Mouse (Mus musculus): Measurements from ENCODE around the gene Cradd. TPM values are rescaled to one million over a fixed set of nuclear protein-coding genes. Genes with fewer than 3 reads are reported as not detected.

The Cradd gene
- polyA plus RNA-seq, 1 experiment from 2014 or later, result 9.6 TPM

GRCm38 (mm10) chr10:95217956-95218682 lies 105.8 kb downstream of the Cradd start:
- Histone ChIP-seq H3K27ac (peak overlapping the region; percentile 29; the same call in 1 of the 2 replicates), H3K27me3 (ENCODE audit: insufficient read depth, poor library complexity, severe bottlenecking) (peaks cover 29% of the 10 kb centered on the region), H3K9me3 (no peaks in the 10 kb centered on the region), H3K4me1 (peaks cover 30% of the 10 kb centered on the region), H3K4me3 (no peak overlapping the region), H3K36me3 (no peaks in the 10 kb centered on the region)
- WGBS, result 56% methylated on average over 18 of the region's 18 CpGs
- DNase-seq (ENCODE audit: low spot score), result no peak

GRCm38 (mm10) chr10:95215324-95215723 lies 108.6 kb downstream of the Cradd start:
- H3K36me3 ChIP-seq, result no peaks in the 10 kb centered on the region
- DNase-seq (ENCODE audit: low spot score), result no peak
- peaks cover 44% of the 10 kb centered on the region for H3K27me3 ChIP-seq (ENCODE audit: insufficient read depth, poor library complexity, severe bottlenecking)
- 87% methylated on average over 15 of the region's 15 CpGs for WGBS
- H3K4me1 ChIP-seq, result peaks cover 36% of the 10 kb centered on the region
- H3K4me3 ChIP-seq, result no peak overlapping the region
- no peaks in the 10 kb centered on the region for H3K9me3 ChIP-seq
- H3K27ac ChIP-seq, result no peak overlapping the region

- no peaks in the 10 kb centered on the region for H3K36me3 ChIP-seq
- 76% methylated on average over 9 of the region's 9 CpGs for WGBS
- DNase-seq (ENCODE audit: low spot score), result no peak
- no peak overlapping the region; the same call in 1 of the 2 replicates for H3K27ac ChIP-seq
- H3K27me3 ChIP-seq (ENCODE audit: insufficient read depth, poor library complexity, severe bottlenecking), result peaks cover 47% of the 10 kb centered on the region
- H3K4me3 ChIP-seq, result no peak overlapping the region
- peaks cover 35% of the 10 kb centered on the region for H3K4me1 ChIP-seq
- no peaks in the 10 kb centered on the region for H3K9me3 ChIP-seq
Measured at GRCm38 (mm10) chr10:95213820-95214219, 110.1 kb downstream of the Cradd start.

GRCm38 (mm10) chr10:95213311-95213710 lies 110.6 kb downstream of the Cradd start:
- peaks cover 32% of the 10 kb centered on the region for H3K4me1 ChIP-seq
- H3K27ac ChIP-seq, result no peak overlapping the region; the same call in 1 of the 2 replicates
- no peak overlapping the region for H3K4me3 ChIP-seq
- 51% methylated on average over 8 of the region's 8 CpGs for WGBS
- DNase-seq (ENCODE audit: low spot score), result no peak
- H3K9me3 ChIP-seq, result no peaks in the 10 kb centered on the region
- no peaks in the 10 kb centered on the region for H3K36me3 ChIP-seq
- H3K27me3 ChIP-seq (ENCODE audit: insufficient read depth, poor library complexity, severe bottlenecking), result peaks cover 52% of the 10 kb centered on the region

- H3K9me3 ChIP-seq, result no peaks in the 10 kb centered on the region
- WGBS, result 84% methylated on average over 8 of the region's 8 CpGs
- H3K4me3 ChIP-seq, result no peak overlapping the region
Measured at GRCm38 (mm10) chr10:95211660-95212059, 112.3 kb downstream of the Cradd start.

GRCm38 (mm10) chr10:95210664-95211372 lies 113.1 kb downstream of the Cradd start:
- H3K4me3 ChIP-seq, result no peak overlapping the region
- H3K27me3 ChIP-seq (ENCODE audit: insufficient read depth, poor library complexity, severe bottlenecking), result peaks cover 41% of the 10 kb centered on the region
- no peaks in the 10 kb centered on the region for H3K9me3 ChIP-seq
- no peak overlapping the region for H3K27ac ChIP-seq
- 78% methylated on average over 7 of the region's 7 CpGs for WGBS
- H3K4me1 ChIP-seq, result peaks cover 27% of the 10 kb centered on the region
- no peaks in the 10 kb centered on the region for H3K36me3 ChIP-seq
- DNase-seq (ENCODE audit: low spot score), result no peak

More at GRCm38 (mm10) chr10:95211660-95212059, 112.3 kb downstream of the Cradd start:
- no peaks in the 10 kb centered on the region for H3K36me3 ChIP-seq
- H3K27me3 ChIP-seq (ENCODE audit: insufficient read depth, poor library complexity, severe bottlenecking), result peaks cover 47% of the 10 kb centered on the region
- H3K4me1 ChIP-seq, result peaks cover 27% of the 10 kb centered on the region
- DNase-seq (ENCODE audit: low spot score), result no peak
- H3K27ac ChIP-seq, result no peak overlapping the region

GRCm38 (mm10) chr10:95210167-95210566 lies 113.8 kb downstream of the Cradd start:
- peaks cover 27% of the 10 kb centered on the region for H3K4me1 ChIP-seq
- H3K4me3 ChIP-seq, result no peak overlapping the region
- H3K27ac ChIP-seq, result no peak overlapping the region
- H3K9me3 ChIP-seq, result no peaks in the 10 kb centered on the region
- H3K36me3 ChIP-seq, result no peaks in the 10 kb centered on the region
- 69% methylated on average over 4 of the region's 4 CpGs for WGBS
- H3K27me3 ChIP-seq (ENCODE audit: insufficient read depth, poor library complexity, severe bottlenecking), result peaks cover 35% of the 10 kb centered on the region
- no peak for DNase-seq (ENCODE audit: low spot score)

- Histone ChIP-seq H3K9me3 (no peaks in the 10 kb centered on the region), H3K4me1 (peaks cover 13% of the 10 kb centered on the region), H3K27ac (no peak overlapping the region), H3K36me3 (no peaks in the 10 kb centered on the region), H3K27me3 (ENCODE audit: insufficient read depth, poor library complexity, severe bottlenecking) (peaks cover 24% of the 10 kb centered on the region; the same call in 1 of the 2 replicates), H3K4me3 (no peak overlapping the region)
- 84% methylated on average over 8 of the region's 8 CpGs for WGBS
- no peak for DNase-seq (ENCODE audit: low spot score)
Measured at GRCm38 (mm10) chr10:95207423-95207822, 116.5 kb downstream of the Cradd start.

GRCm38 (mm10) chr10:95201514-95201913 lies 122.4 kb downstream of the Cradd start:
- no peaks in the 10 kb centered on the region for H3K9me3 ChIP-seq
- no peak overlapping the region for H3K27ac ChIP-seq
- no peaks in the 10 kb centered on the region for H3K4me1 ChIP-seq
- no peak for DNase-seq (ENCODE audit: low spot score)
- no peaks in the 10 kb centered on the region for H3K27me3 ChIP-seq (ENCODE audit: insufficient read depth, poor library complexity, severe bottlenecking)
- no peaks in the 10 kb centered on the region for H3K36me3 ChIP-seq
- no peak overlapping the region for H3K4me3 ChIP-seq
- 85% methylated on average over 8 of the region's 8 CpGs for WGBS

- Histone ChIP-seq H3K4me3 (no peak overlapping the region), H3K27ac (no peak overlapping the region), H3K36me3 (no peaks in the 10 kb centered on the region), H3K9me3 (no peaks in the 10 kb centered on the region), H3K4me1 (no peaks in the 10 kb centered on the region), H3K27me3 (ENCODE audit: insufficient read depth, poor library complexity, severe bottlenecking) (no peaks in the 10 kb centered on the region)
- DNase-seq (ENCODE audit: low spot score), result no peak
- 78% methylated on average over 7 of the region's 7 CpGs for WGBS
Measured at GRCm38 (mm10) chr10:95200323-95200722, 123.6 kb downstream of the Cradd start.

GRCm38 (mm10) chr10:95199541-95200269 lies 124.2 kb downstream of the Cradd start:
- Histone ChIP-seq H3K36me3 (no peaks in the 10 kb centered on the region), H3K9me3 (no peaks in the 10 kb centered on the region), H3K4me3 (no peak overlapping the region), H3K27ac (no peak overlapping the region), H3K4me1 (no peaks in the 10 kb centered on the region), H3K27me3 (ENCODE audit: insufficient read depth, poor library complexity, severe bottlenecking) (no peaks in the 10 kb centered on the region)
- DNase-seq (ENCODE audit: low spot score), result no peak
- WGBS, result 65% methylated on average over 11 of the region's 11 CpGs

- no peak for DNase-seq (ENCODE audit: low spot score)
- Histone ChIP-seq H3K27ac (no peak overlapping the region), H3K4me1 (peaks cover 10% of the 10 kb centered on the region; the same call in 1 of the 2 replicates), H3K4me3 (no peak overlapping the region), H3K36me3 (no peaks in the 10 kb centered on the region), H3K27me3 (ENCODE audit: insufficient read depth, poor library complexity, severe bottlenecking) (no peaks in the 10 kb centered on the region), H3K9me3 (no peaks in the 10 kb centered on the region)
- 73% methylated on average over 8 of the region's 8 CpGs for WGBS
Measured at GRCm38 (mm10) chr10:95197377-95197776, 126.6 kb downstream of the Cradd start.

GRCm38 (mm10) chr10:95195719-95196118 lies 128.2 kb downstream of the Cradd start:
- peaks cover 16% of the 10 kb centered on the region; the same call in 1 of the 2 replicates for H3K4me1 ChIP-seq
- no peaks in the 10 kb centered on the region for H3K27me3 ChIP-seq (ENCODE audit: insufficient read depth, poor library complexity, severe bottlenecking)
- H3K9me3 ChIP-seq, result no peaks in the 10 kb centered on the region
- DNase-seq (ENCODE audit: low spot score), result no peak
- no peaks in the 10 kb centered on the region for H3K36me3 ChIP-seq
- WGBS, result 84% methylated on average over 5 of the region's 5 CpGs
- no peak overlapping the region for H3K27ac ChIP-seq
- no peak overlapping the region for H3K4me3 ChIP-seq

All from heart, embryonic 10.5 days (tissue).